8 mouse cellular contexts compared by ENCODE assay signal in the genomic region with DNA sequence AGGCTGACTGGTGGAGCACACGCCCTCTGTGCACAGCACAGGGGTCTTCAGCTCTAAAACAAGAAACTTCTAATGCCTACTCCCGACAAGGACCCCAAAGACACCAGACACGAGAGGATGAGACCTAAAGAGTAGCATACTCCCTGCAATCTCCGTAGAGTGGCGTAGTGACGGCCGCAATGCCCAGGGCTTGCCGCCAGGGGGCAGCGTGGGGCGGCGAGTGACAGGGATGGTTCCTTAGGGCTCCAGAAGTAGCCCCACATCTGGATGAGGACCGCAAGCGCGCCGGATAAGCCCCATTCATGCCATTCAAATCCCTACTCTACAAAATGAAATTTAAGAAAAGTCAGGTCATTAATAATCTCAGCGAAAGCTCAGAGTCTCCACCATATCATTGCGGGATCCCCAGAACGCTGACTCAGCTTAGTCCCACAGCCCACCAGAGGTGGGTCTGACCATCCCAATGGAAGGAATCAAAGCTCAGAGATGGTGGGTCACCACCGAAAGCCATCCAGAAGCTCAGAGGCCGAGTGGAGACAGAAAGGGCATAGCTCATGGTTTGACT. TPM values are rescaled to one million over a fixed set of nuclear protein-coding genes. Genes with fewer than 3 reads are reported as not detected.
DNase-seq lines count a peak whose midpoint lies in the region; ATAC-seq and TF ChIP-seq lines count a peak whose summit lies in the region.
"Had no signal": no experiment of that assay in that cellular context is flagged by ENCODE, and none has a peak within 500 bp of the region (broad histone marks: within the 10 kb centered on the region; RNA-seq: fewer than 3 reads in every experiment).

No protein-coding gene starts in this region.

- H3K79me3 ChIP-seq in C2C12 (ENCODE audit: low read depth) = no peaks in the 10 kb centered on the region

- ATAC-seq in kidney, postnatal 0 days (replicated peaks; ENCODE audit: low FRiP score, low read depth) = no peak
- ATAC-seq in lung, postnatal 0 days = no peak
- no peak for ATAC-seq in erythroblast, adult 5-6 weeks (replicated peaks; ENCODE audit: low FRiP score, poor library complexity, severe bottlenecking)

- no peaks in the 10 kb centered on the region; the same call in 1 of the 2 replicates for H3K27me3 ChIP-seq in kidney, postnatal 0 days (ENCODE audit: insufficient read depth, low read length)
- H3K27me3 ChIP-seq in C2C12 (ENCODE audit: control insufficient read depth, insufficient read depth, insufficient read length) = peaks cover 70% of the 10 kb centered on the region
- H3K27me3 ChIP-seq in lung, postnatal 0 days (replicated peaks; ENCODE audit: insufficient read depth, low read length) = no peaks in the 10 kb centered on the region

- no peak overlapping the region for H3K4me2 ChIP-seq in kidney, postnatal 0 days (ENCODE audit: low read length)
- no peak overlapping the region for H3K4me2 ChIP-seq in lung, postnatal 0 days (replicated peaks; ENCODE audit: low read depth, low read length)

- no peak overlapping the region for H3K9ac ChIP-seq in kidney, postnatal 0 days (ENCODE audit: low read depth, low read length)
- H3K9ac ChIP-seq in lung, postnatal 0 days (replicated peaks; ENCODE audit: low read depth) = no peak overlapping the region

- TF ChIP-seq CTCF in kidney, postnatal 0 days (IDR thresholded peaks at IDR 0.05; ENCODE audit: low read depth) = peak; percentile 83
- TF ChIP-seq CTCF in C2C12 (IDR thresholded peaks at IDR 0.05; ENCODE audit: control insufficient read depth, insufficient read depth, insufficient read length) = peak; percentile 76
- peak; percentile 83 for TF ChIP-seq CTCF in lung, postnatal 0 days (IDR thresholded peaks at IDR 0.05)

- WGBS in kidney, postnatal 0 days = 38% methylated on average over 20 of the region's 20 CpGs
- 35% methylated on average over 20 of the region's 20 CpGs for WGBS in lung, postnatal 0 days

- no peak overlapping the region for H3K4me3 ChIP-seq in kidney, postnatal 0 days (replicated peaks; ENCODE audit: low read depth, low read length)
- H3K4me3 ChIP-seq in C2C12 (ENCODE audit: insufficient read depth, poor library complexity, severe bottlenecking) = no peak overlapping the region
- H3K4me3 ChIP-seq in lung, postnatal 0 days (ENCODE audit: low read depth, low read length) = no peak overlapping the region

- no peaks in the 10 kb centered on the region for H3K79me2 ChIP-seq in C2C12 (ENCODE audit: control insufficient read depth, insufficient read depth)

- no peaks in the 10 kb centered on the region for H3K9me3 ChIP-seq in kidney, postnatal 0 days (replicated peaks; ENCODE audit: low read length)
- H3K9me3 ChIP-seq in lung, postnatal 0 days (ENCODE audit: low read length) = no peaks in the 10 kb centered on the region

- H3K36me3 ChIP-seq in kidney, postnatal 0 days (ENCODE audit: insufficient read depth, low read length) = no peaks in the 10 kb centered on the region
- H3K36me3 ChIP-seq in C2C12 (ENCODE audit: control insufficient read depth, insufficient read depth) = no peaks in the 10 kb centered on the region
- H3K36me3 ChIP-seq in lung, postnatal 0 days (ENCODE audit: insufficient read depth, low read length) = no peaks in the 10 kb centered on the region

- no peak overlapping the region for H3ac ChIP-seq in C2C12 (ENCODE audit: control insufficient read depth, insufficient read length, low read depth)

- DNase-seq in kidney, postnatal 0 days (ENCODE audit: low spot score) = peak; percentile 31
- no peak for DNase-seq in kidney, adult 11 months
- peak; percentile 40 for DNase-seq in 416B (ENCODE audit: low read depth)
- peak; percentile 53 for DNase-seq in cerebellum, adult 9-11 months
- peak; percentile 8 for DNase-seq in lung, postnatal 0 days (ENCODE audit: low spot score)

- H3K27ac ChIP-seq in kidney, postnatal 0 days = no peak overlapping the region
- H3K27ac ChIP-seq in lung, postnatal 0 days (ENCODE audit: low read length) = no peak overlapping the region

- no peak for TF ChIP-seq EP300 in lung, postnatal 0 days (IDR thresholded peaks at IDR 0.05)

- H3K4me1 ChIP-seq in kidney, postnatal 0 days (replicated peaks; ENCODE audit: insufficient read depth, low read length) = no peaks in the 10 kb centered on the region
- no peaks in the 10 kb centered on the region for H3K4me1 ChIP-seq in lung, postnatal 0 days (ENCODE audit: insufficient read depth, low read depth, low read length)

TF ChIP-seq in C2C12, 6 proteins besides CTCF, POLR2A, EP300 and RAD21:
- TF ChIP-seq MYOG (IDR thresholded peaks at IDR 0.05; ENCODE audit: control insufficient read depth, extremely low read depth, insufficient read length) (no peak), FOSL1 (IDR thresholded peaks at IDR 0.05; ENCODE audit: insufficient read depth, low read length, poor library complexity, severe bottlenecking) (no peak), CEBPB (IDR thresholded peaks at IDR 0.05; ENCODE audit: low read depth) (no peak), MYOD1 (IDR thresholded peaks at IDR 0.05; ENCODE audit: control insufficient read depth, insufficient read length, low read depth) (no peak), USF1 (IDR thresholded peaks at IDR 0.05; ENCODE audit: low read depth) (no peak), MAX (IDR thresholded peaks at IDR 0.05) (no peak)
TF ChIP-seq in C2C12: peak in this region for 0.

RNA-seq across cellular contexts. Expression of a gene that starts 16.4 kb away (rescaled TPM):
- polyA plus RNA-seq in kidney, postnatal 0 days (2015; fragmentation: Nextera tagmentation; extraction: Ambion mirVana) = not detected in 2 replicates
- polyA plus RNA-seq in C2C12 (2012; fragmentation: generic; extraction: Trizol) = not detected
- not detected in 2 replicates for polyA plus RNA-seq in lung, postnatal 0 days (2015; fragmentation: Nextera tagmentation; extraction: Ambion mirVana)
- not detected in 2 replicates for total RNA-seq in erythroblast, adult 5-6 weeks (2015; ENCODE audit: low replicate concordance)
- not detected in 2 replicates for total RNA-seq in erythroblast, adult 5-6 weeks (2017; ENCODE audit: low replicate concordance)
- polyA plus RNA-seq: liver, embryonic 16.5 days had no signal

RNA-seq across cellular contexts. Expression of a gene that starts 51.2 kb away (rescaled TPM):
- 16.7 and 18.4 TPM in 2 replicates for polyA plus RNA-seq in kidney, postnatal 0 days (2015; fragmentation: Nextera tagmentation; extraction: Ambion mirVana)
- polyA plus RNA-seq in C2C12 (2012; fragmentation: generic; extraction: Trizol) = 14.8 TPM
- polyA plus RNA-seq in lung, postnatal 0 days (2015; fragmentation: Nextera tagmentation; extraction: Ambion mirVana) = 6.2 and 6.9 TPM in 2 replicates
- total RNA-seq in erythroblast, adult 5-6 weeks (2015; ENCODE audit: low replicate concordance) = 0.19 and 0.42 TPM in 2 replicates
- total RNA-seq in erythroblast, adult 5-6 weeks (2017; ENCODE audit: low replicate concordance) = not detected in 2 replicates
